Mouse (Mus musculus) E14TG2a.4 (cell line): ENCODE measurements around the gene Pacrg.

Source experiments
- H3K27me3 ChIP-seq: 2 replicates; pipeline ENCODE4 v1.6.1; 2014; ENCODE audit warnings: low read length, control low read depth; ENCODE audit not compliant: insufficient read depth
- H3K36me3 ChIP-seq: 2 replicates; pipeline ENCODE4 v1.6.1; 2014; ENCODE audit warnings: low read length, control low read depth; ENCODE audit not compliant: insufficient read depth
- H3K4me1 ChIP-seq: replicated peaks from 2 replicates; pipeline ENCODE4 v1.6.1; 2014; ENCODE audit warnings: low read depth, low read length, control low read depth
- H3K4me3 ChIP-seq: replicated peaks from 2 replicates; pipeline ENCODE4 v1.5.1; 2014; ENCODE audit warnings: mild to moderate bottlenecking, low read length
- H3K9me3 ChIP-seq: 2 replicates; pipeline ENCODE4 v1.6.1; 2014; ENCODE audit warnings: low read length, control low read depth
- CTCF ChIP-seq: conservative IDR thresholded peaks from 2 replicates; pipeline ENCODE4 v1.5.1; 2014; ENCODE audit warnings: low read length
- NANOG ChIP-seq: IDR thresholded peaks from 2 replicates; pipeline ENCODE4 v1.6.1; 2014; ENCODE audit warnings: borderline replicate concordance, low read length, mixed read lengths
- POU5F1 ChIP-seq: IDR thresholded peaks from 2 replicates; pipeline ENCODE4 v1.6.1; 2014; ENCODE audit warnings: low read length, borderline replicate concordance

Gene Pacrg

GRCm38 (mm10) chr17:10721562-10721961 is 118.5 kb downstream of the Pacrg start:
- Histone ChIP-seq H3K9me3 (no peaks in the 10 kb centered on the region), H3K4me1 (no peaks in the 10 kb centered on the region), H3K27me3 (no peaks in the 10 kb centered on the region), H3K4me3 (no peak overlapping the region), H3K36me3 (no peaks in the 10 kb centered on the region)
- no peak for TF ChIP-seq POU5F1
- TF ChIP-seq NANOG = no peak
- TF ChIP-seq CTCF = no peak

- no peak overlapping the region for H3K4me3 ChIP-seq
- no peaks in the 10 kb centered on the region for H3K4me1 ChIP-seq
- TF ChIP-seq CTCF (no peak), NANOG (no peak), POU5F1 (no peak)
- H3K9me3 ChIP-seq = no peaks in the 10 kb centered on the region
- H3K36me3 ChIP-seq = no peaks in the 10 kb centered on the region
- H3K27me3 ChIP-seq = no peaks in the 10 kb centered on the region
These were observed 123.0 kb downstream of the Pacrg start for GRCm38 (mm10) chr17:10717148-10717547.

GRCm38 (mm10) chr17:10702781-10703180 is 137.3 kb downstream of the Pacrg start:
- no peaks in the 10 kb centered on the region for H3K9me3 ChIP-seq
- no peaks in the 10 kb centered on the region for H3K27me3 ChIP-seq
- no peaks in the 10 kb centered on the region for H3K36me3 ChIP-seq
- TF ChIP-seq CTCF (no peak), NANOG (no peak)
- no peak overlapping the region for H3K4me3 ChIP-seq
- H3K4me1 ChIP-seq = no peaks in the 10 kb centered on the region

GRCm38 (mm10) chr17:10698041-10698440 is 142.1 kb downstream of the Pacrg start:
- TF ChIP-seq CTCF (no peak), POU5F1 (no peak), NANOG (no peak)
- Histone ChIP-seq H3K9me3 (no peaks in the 10 kb centered on the region), H3K4me1 (no peaks in the 10 kb centered on the region), H3K4me3 (no peak overlapping the region), H3K27me3 (no peaks in the 10 kb centered on the region), H3K36me3 (no peaks in the 10 kb centered on the region)

GRCm38 (mm10) chr17:10695421-10695820 is 144.7 kb downstream of the Pacrg start:
- TF ChIP-seq CTCF = no peak
- no peak for TF ChIP-seq NANOG
- no peak for TF ChIP-seq POU5F1
- H3K9me3 ChIP-seq = no peaks in the 10 kb centered on the region
- no peak overlapping the region for H3K4me3 ChIP-seq
- H3K4me1 ChIP-seq = no peaks in the 10 kb centered on the region
- H3K36me3 ChIP-seq = no peaks in the 10 kb centered on the region
- no peaks in the 10 kb centered on the region for H3K27me3 ChIP-seq

GRCm38 (mm10) chr17:10677098-10677497 is 163.0 kb downstream of the Pacrg start:
- H3K4me1 ChIP-seq = peaks cover 20% of the 10 kb centered on the region
- TF ChIP-seq NANOG = no peak
- no peak for TF ChIP-seq CTCF
- no peak for TF ChIP-seq POU5F1
- H3K27me3 ChIP-seq = no peaks in the 10 kb centered on the region
- no peaks in the 10 kb centered on the region for H3K36me3 ChIP-seq
- no peak overlapping the region for H3K4me3 ChIP-seq
- peaks cover 3% of the 10 kb centered on the region; the same call in 1 of the 2 replicates for H3K9me3 ChIP-seq

- Histone ChIP-seq H3K4me3 (no peak overlapping the region), H3K27me3 (no peaks in the 10 kb centered on the region), H3K9me3 (no peaks in the 10 kb centered on the region; the same call in 1 of the 2 replicates), H3K4me1 (peaks cover 20% of the 10 kb centered on the region), H3K36me3 (no peaks in the 10 kb centered on the region)
- TF ChIP-seq CTCF = no peak
- no peak for TF ChIP-seq NANOG
- no peak for TF ChIP-seq POU5F1
These were observed 164.6 kb downstream of the Pacrg start for GRCm38 (mm10) chr17:10675536-10675935.

- TF ChIP-seq CTCF = no peak
- TF ChIP-seq NANOG = no peak
- no peak for TF ChIP-seq POU5F1
- Histone ChIP-seq H3K9me3 (no peaks in the 10 kb centered on the region), H3K27me3 (no peaks in the 10 kb centered on the region), H3K4me1 (peaks cover 20% of the 10 kb centered on the region), H3K4me3 (no peak overlapping the region), H3K36me3 (no peaks in the 10 kb centered on the region)
These were observed 165.1 kb downstream of the Pacrg start for GRCm38 (mm10) chr17:10675048-10675447.

GRCm38 (mm10) chr17:10661294-10661693 is 178.8 kb downstream of the Pacrg start:
- H3K4me1 ChIP-seq = peaks cover 3% of the 10 kb centered on the region
- H3K36me3 ChIP-seq = no peaks in the 10 kb centered on the region
- TF ChIP-seq CTCF (no peak), POU5F1 (no peak), NANOG (no peak)
- H3K9me3 ChIP-seq = 0 out of 2 replicates have a peak, but pooled peaks cover 7% of the 10 kb centered on the region
- no peak overlapping the region for H3K4me3 ChIP-seq
- H3K27me3 ChIP-seq = no peaks in the 10 kb centered on the region
